Mouse (Mus musculus): ENCODE measurements around the gene Cdh24. TPM values are rescaled to one million over a fixed set of nuclear protein-coding genes. Genes with fewer than 3 reads are reported as not detected.

Gene Cdh24
- polyA plus RNA-seq (2014; fragmentation: Nextera tagmentation; extraction: Ambion mirVana) = 4.8 and 5.7 TPM in 2 replicates

DNA sequence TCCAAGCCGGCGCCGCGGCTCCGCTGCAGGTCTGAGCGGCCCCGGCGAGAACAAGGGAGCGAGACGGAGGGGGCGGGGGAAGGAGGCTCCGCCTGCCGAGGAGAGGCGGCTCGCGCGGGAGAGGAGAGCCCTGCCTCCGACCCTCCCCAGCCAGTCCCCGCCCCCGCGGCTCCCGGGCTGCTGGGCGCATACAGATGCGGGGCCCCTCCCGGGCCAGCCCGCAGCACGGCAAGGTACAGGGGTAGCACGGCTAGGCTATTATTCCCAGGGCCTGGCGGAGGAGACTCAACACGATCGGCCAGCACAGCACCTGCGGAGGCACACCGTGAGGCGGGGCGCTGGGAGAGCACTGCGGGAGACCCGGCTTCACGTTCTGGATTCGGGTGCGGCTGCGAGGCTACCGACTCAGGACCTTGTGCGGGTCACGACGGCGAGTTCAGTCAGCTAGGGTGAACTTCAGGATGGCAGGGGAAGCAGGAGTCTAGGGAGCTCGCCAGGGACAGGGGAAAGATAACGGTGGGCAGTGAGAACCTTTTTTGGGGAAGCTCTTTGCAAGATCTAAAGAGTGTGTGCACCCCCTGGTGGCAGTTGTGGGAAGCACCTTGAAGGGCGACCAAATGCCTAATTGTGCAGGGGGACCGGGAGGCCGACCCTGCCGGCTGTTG is at the start of gene Cdh24:
Gene Cdh24 (minus strand): TSS at position 60 of the 665 bp plus-strand sequence.
- H3K4me3 ChIP-seq (ENCODE audit: low read depth, low read length) = peak within 1 kb of the TSS; percentile 74
- H3K4me2 ChIP-seq (ENCODE audit: low read length) = peak within 1 kb of the TSS; percentile 95
- under 1% methylated on average over 43 of the region's 52 CpGs for WGBS
- ATAC-seq (peak; percentile 95), DNase-seq (ENCODE audit: low spot score) (peak; percentile 96)
- peak within 1 kb of the TSS; percentile 86 for H3K27ac ChIP-seq (ENCODE audit: low read depth, low read length)
- no peaks in the 10 kb centered on the region for H3K9me3 ChIP-seq (replicated peaks; ENCODE audit: control insufficient read depth, low read length)
- H3K36me3 ChIP-seq (ENCODE audit: control insufficient read depth, insufficient read depth, low read length) = peaks cover 64% of the 10 kb centered on the region
- no peaks in the 10 kb centered on the region for H3K27me3 ChIP-seq (replicated peaks; ENCODE audit: control insufficient read depth, insufficient read depth, low read length)
- peak within 1 kb of the TSS; percentile 95 for H3K9ac ChIP-seq (ENCODE audit: low read length)
- H3K4me1 ChIP-seq (ENCODE audit: control insufficient read depth, insufficient read depth, low read length) = peaks cover 3% of the 10 kb centered on the region

DNA sequence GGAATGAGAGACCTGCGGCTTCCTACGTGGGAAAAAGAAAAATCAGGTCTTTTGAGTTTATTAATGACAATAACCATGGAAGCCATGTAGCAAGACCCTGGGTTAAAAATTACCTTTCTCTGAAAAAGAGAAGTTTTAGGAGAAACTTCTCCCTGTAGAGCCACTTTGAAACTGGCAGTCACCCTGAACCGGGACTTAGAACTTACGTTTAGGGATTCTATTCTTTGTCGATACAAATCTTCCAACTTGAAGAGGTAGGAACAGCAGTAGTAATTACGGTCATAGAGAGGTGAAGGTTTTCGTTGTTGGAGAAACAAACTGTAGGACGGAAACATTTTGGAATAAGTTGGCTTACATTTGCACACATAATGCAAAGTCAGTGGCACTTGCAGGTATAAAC is 46.1 kb upstream of the Cdh24 start:
- Histone ChIP-seq H3K27me3 (replicated peaks; ENCODE audit: control insufficient read depth, insufficient read depth, low read length) (no peaks in the 10 kb centered on the region), H3K4me2 (ENCODE audit: low read length) (peak overlapping the region; percentile 68), H3K4me3 (ENCODE audit: low read depth, low read length) (peak overlapping the region; percentile 78), H3K4me1 (ENCODE audit: control insufficient read depth, insufficient read depth, low read length) (peaks cover 17% of the 10 kb centered on the region), H3K36me3 (ENCODE audit: control insufficient read depth, insufficient read depth, low read length) (peaks cover 35% of the 10 kb centered on the region), H3K9me3 (replicated peaks; ENCODE audit: control insufficient read depth, low read length) (no peaks in the 10 kb centered on the region), H3K27ac (ENCODE audit: low read depth, low read length) (0 out of 2 replicates have a peak overlapping the region, but pooled peaks have one; percentile 39), H3K9ac (ENCODE audit: low read length) (peak overlapping the region; percentile 72)
- DNase-seq (ENCODE audit: low spot score) (no peak), ATAC-seq (no peak)
- WGBS = 7% methylated on average over 8 of the region's 8 CpGs

DNA sequence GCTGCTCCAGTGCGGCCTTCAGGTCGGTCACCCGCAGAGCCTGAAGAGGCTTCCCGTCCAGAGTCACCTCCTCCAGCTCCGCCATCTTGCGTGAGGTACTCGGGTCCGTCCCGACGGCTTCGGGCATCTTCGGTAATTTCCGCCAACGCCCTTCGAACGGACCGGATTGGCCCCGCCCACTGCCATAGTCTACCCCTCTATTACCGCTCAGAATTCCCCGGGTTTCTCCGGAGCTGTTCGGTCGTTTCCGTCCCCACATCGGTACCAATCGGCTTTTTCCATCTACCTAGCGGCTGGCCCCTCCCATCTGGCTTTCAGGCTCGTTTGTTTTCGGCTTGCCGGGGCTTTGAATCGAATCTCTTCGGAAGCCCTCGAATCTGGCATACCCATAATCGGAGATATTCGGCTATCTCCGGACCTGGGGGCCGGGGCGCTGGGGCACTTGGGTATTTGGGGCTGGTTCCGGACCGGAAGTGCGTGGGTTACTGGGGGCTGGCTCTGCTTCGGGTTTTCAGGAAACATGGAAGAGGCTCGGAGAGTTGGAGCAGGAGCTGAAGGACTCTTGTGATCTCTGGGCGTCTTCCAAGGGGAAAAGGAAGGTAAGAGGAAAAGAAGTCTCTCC is 45.5 kb upstream of the Cdh24 start, which contains the start of gene Acin1:
Gene Acin1 (minus strand): TSS at position 410 of the 622 bp plus-strand sequence.
- peaks cover 17% of the 10 kb centered on the region for H3K4me1 ChIP-seq (ENCODE audit: control insufficient read depth, insufficient read depth, low read length)
- H3K4me3 ChIP-seq (ENCODE audit: low read depth, low read length) = peak within 1 kb of the TSS; percentile 78
- under 1% methylated on average over 44 of the region's 44 CpGs for WGBS
- H3K27me3 ChIP-seq (replicated peaks; ENCODE audit: control insufficient read depth, insufficient read depth, low read length) = no peaks in the 10 kb centered on the region
- H3K9ac ChIP-seq (ENCODE audit: low read length) = peak within 1 kb of the TSS; percentile 91
- peak within 1 kb of the TSS; percentile 80 for H3K4me2 ChIP-seq (ENCODE audit: low read length)
- peak within 1 kb of the TSS; percentile 89 for H3K27ac ChIP-seq (ENCODE audit: low read depth, low read length)
- no peaks in the 10 kb centered on the region for H3K9me3 ChIP-seq (replicated peaks; ENCODE audit: control insufficient read depth, low read length)
- DNase-seq (ENCODE audit: low spot score) (peak; percentile 100), ATAC-seq (peak; percentile 98)
- peaks cover 41% of the 10 kb centered on the region for H3K36me3 ChIP-seq (ENCODE audit: control insufficient read depth, insufficient read depth, low read length)

DNA sequence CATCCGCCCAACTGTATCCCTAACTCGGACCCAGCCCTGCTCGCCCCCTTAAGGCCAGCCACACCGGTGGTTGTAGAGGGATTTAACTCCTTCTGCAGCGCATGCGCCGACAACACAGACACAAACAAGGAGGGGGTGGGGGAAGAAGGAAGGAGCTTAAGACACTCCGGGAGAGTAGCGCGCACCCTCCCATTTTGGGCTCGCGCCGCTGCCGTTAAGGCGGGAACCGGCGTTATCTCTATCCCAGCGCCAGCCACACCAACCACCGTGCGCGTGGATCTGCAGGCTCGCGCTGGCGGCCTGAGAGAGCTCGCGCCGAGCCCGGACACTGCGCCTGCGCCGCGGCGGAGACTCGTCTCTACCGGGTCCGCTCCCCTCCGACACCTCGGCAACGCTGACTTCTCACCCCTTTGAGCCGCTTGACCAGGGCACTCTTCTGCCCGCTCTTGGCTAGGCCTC is 44.9 kb upstream of the Cdh24 start, which contains the start of gene 1700123O20Rik:
Gene 1700123O20Rik (plus strand): TSS at position 154 of the 459 bp plus-strand sequence.
- Histone ChIP-seq H3K27ac (ENCODE audit: low read depth, low read length) (peak within 1 kb of the TSS; percentile 89), H3K9ac (ENCODE audit: low read length) (peak within 1 kb of the TSS; percentile 91), H3K27me3 (replicated peaks; ENCODE audit: control insufficient read depth, insufficient read depth, low read length) (no peaks in the 10 kb centered on the region), H3K9me3 (replicated peaks; ENCODE audit: control insufficient read depth, low read length) (no peaks in the 10 kb centered on the region), H3K4me3 (ENCODE audit: low read depth, low read length) (peak within 1 kb of the TSS; percentile 78), H3K4me1 (ENCODE audit: control insufficient read depth, insufficient read depth, low read length) (peaks cover 17% of the 10 kb centered on the region), H3K4me2 (ENCODE audit: low read length) (peak within 1 kb of the TSS; percentile 80), H3K36me3 (ENCODE audit: control insufficient read depth, insufficient read depth, low read length) (peaks cover 41% of the 10 kb centered on the region)
- DNase-seq (ENCODE audit: low spot score) (peak; percentile 94), ATAC-seq (peak; percentile 77)
- under 1% methylated on average over 33 of the region's 41 CpGs for WGBS

DNA sequence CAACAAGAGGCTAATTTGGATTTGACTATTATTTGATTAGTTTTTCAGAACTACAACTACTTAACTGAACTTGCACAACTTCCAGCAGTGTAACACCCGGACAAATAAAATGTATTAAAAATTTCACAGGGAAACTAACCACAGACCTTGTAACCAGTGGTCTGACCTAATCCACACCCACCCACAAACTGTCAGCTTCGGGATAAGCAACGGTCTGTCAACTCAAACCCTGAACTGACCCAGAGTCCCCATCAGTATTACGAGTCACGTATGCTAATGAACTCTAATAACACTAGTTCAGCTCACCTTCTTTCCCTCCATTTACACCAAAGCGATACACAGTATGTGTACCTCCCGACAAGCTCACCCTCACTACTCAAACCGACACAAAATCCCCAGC is 44.3 kb upstream of the Cdh24 start:
- WGBS = 15% methylated on average over 8 of the region's 8 CpGs
- Histone ChIP-seq H3K4me1 (ENCODE audit: control insufficient read depth, insufficient read depth, low read length) (peaks cover 17% of the 10 kb centered on the region), H3K27ac (ENCODE audit: low read depth, low read length) (0 out of 2 replicates have a peak overlapping the region, but pooled peaks have one; percentile 41), H3K27me3 (replicated peaks; ENCODE audit: control insufficient read depth, insufficient read depth, low read length) (no peaks in the 10 kb centered on the region), H3K4me2 (ENCODE audit: low read length) (peak overlapping the region; percentile 80), H3K9ac (ENCODE audit: low read length) (peak overlapping the region; percentile 91), H3K36me3 (ENCODE audit: control insufficient read depth, insufficient read depth, low read length) (peaks cover 35% of the 10 kb centered on the region), H3K4me3 (ENCODE audit: low read depth, low read length) (peak overlapping the region; percentile 78), H3K9me3 (replicated peaks; ENCODE audit: control insufficient read depth, low read length) (no peaks in the 10 kb centered on the region)
- DNase-seq (ENCODE audit: low spot score) = no peak
- no peak for ATAC-seq

DNA sequence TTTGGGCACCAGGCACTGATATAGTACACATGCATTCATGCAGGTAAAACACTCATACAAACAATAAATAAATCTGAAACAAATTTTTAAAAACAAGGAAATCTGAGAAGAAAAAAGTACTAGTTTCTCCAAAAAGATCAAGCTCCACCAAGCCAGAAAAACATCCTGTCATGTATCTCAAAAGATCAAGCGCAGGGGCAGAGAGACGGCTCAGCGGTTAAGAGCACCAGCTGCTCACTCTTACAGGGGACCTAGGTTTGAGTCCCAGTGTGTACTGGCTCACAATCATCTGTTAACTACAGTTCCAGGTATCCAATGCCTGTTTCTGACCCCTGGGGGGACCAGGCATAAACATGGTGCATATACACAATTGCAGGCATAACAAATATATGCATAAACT is 41.2 kb upstream of the Cdh24 start:
- Histone ChIP-seq H3K4me3 (ENCODE audit: low read depth, low read length) (no peak overlapping the region), H3K4me2 (ENCODE audit: low read length) (no peak overlapping the region), H3K27me3 (replicated peaks; ENCODE audit: control insufficient read depth, insufficient read depth, low read length) (no peaks in the 10 kb centered on the region), H3K9ac (ENCODE audit: low read length) (no peak overlapping the region), H3K27ac (ENCODE audit: low read depth, low read length) (no peak overlapping the region), H3K4me1 (ENCODE audit: control insufficient read depth, insufficient read depth, low read length) (peaks cover 8% of the 10 kb centered on the region), H3K36me3 (ENCODE audit: control insufficient read depth, insufficient read depth, low read length) (peaks cover 41% of the 10 kb centered on the region), H3K9me3 (replicated peaks; ENCODE audit: control insufficient read depth, low read length) (no peaks in the 10 kb centered on the region)
- ATAC-seq = no peak
- 87% methylated on average over 3 of the region's 3 CpGs for WGBS
- no peak for DNase-seq (ENCODE audit: low spot score)

GRCm38 (mm10) chr14:54678657-54679304 is 37.6 kb upstream of the Cdh24 start:
- ATAC-seq (no peak), DNase-seq (ENCODE audit: low spot score) (no peak)
- Histone ChIP-seq H3K4me1 (ENCODE audit: control insufficient read depth, insufficient read depth, low read length) (no peaks in the 10 kb centered on the region), H3K9ac (ENCODE audit: low read length) (no peak overlapping the region), H3K36me3 (ENCODE audit: control insufficient read depth, insufficient read depth, low read length) (peaks cover 70% of the 10 kb centered on the region), H3K9me3 (replicated peaks; ENCODE audit: control insufficient read depth, low read length) (no peaks in the 10 kb centered on the region), H3K4me3 (ENCODE audit: low read depth, low read length) (no peak overlapping the region), H3K27ac (ENCODE audit: low read depth, low read length) (no peak overlapping the region), H3K27me3 (replicated peaks; ENCODE audit: control insufficient read depth, insufficient read depth, low read length) (no peaks in the 10 kb centered on the region), H3K4me2 (ENCODE audit: low read length) (no peak overlapping the region)
- WGBS = 89% methylated on average over 16 of the region's 16 CpGs

DNA sequence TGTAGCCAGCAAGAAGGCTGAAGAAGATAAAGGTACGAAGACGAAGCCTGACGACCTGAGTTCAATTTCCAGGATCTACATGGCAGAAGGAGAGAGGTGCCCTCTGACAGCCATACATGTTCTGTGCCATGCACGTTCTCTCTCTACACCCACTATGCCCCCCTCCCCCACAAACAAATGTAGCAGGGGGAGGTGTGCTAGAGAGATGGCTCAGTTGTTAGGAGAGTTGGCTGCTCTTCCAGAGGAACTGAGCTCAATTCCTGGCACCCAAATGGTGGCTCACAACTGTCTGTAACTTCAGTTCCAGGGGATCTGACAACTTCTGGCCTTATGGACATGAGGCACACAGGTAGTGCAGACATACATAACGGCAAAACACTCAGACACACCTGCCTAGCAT is 35.1 kb upstream of the Cdh24 start:
- DNase-seq (ENCODE audit: low spot score) (no peak), ATAC-seq (no peak)
- Histone ChIP-seq H3K27me3 (replicated peaks; ENCODE audit: control insufficient read depth, insufficient read depth, low read length) (no peaks in the 10 kb centered on the region), H3K4me1 (ENCODE audit: control insufficient read depth, insufficient read depth, low read length) (no peaks in the 10 kb centered on the region), H3K4me3 (ENCODE audit: low read depth, low read length) (no peak overlapping the region), H3K9me3 (replicated peaks; ENCODE audit: control insufficient read depth, low read length) (no peaks in the 10 kb centered on the region), H3K27ac (ENCODE audit: low read depth, low read length) (no peak overlapping the region), H3K9ac (ENCODE audit: low read length) (no peak overlapping the region), H3K36me3 (ENCODE audit: control insufficient read depth, insufficient read depth, low read length) (peaks cover 75% of the 10 kb centered on the region), H3K4me2 (ENCODE audit: low read length) (no peak overlapping the region)
- WGBS = 89% methylated on average over 5 of the region's 5 CpGs

Data from forebrain, embryonic 14.5 days (tissue).